Mouse (Mus musculus) adrenal gland, postnatal 36 days (tissue): ENCODE measurements around the gene Nck2. TPM values are rescaled to one million over a fixed set of nuclear protein-coding genes. Genes with fewer than 3 reads are reported as not detected.

Experiments
- DNase-seq, 2 experiments: peaks; one replicate each; pipeline ENCODE4 v3.0.0; 2021; ENCODE audit warnings: mixed read lengths in 1 of 2
- total RNA-seq, 2 experiments: library from RNA; stranded (reverse); gene quantifications; 2 replicates each; pipeline ENCODE4 v1.2.3; 2021

The Nck2 gene
- total RNA-seq, 2 experiments from 2014 or later, result 29.7 to 32.9 TPM

GRCm38 (mm10) chr1:43571105-43571504, 126.7 kb downstream of the Nck2 start:
- no peak for DNase-seq

GRCm38 (mm10) chr1:43574793-43575304, 130.5 kb downstream of the Nck2 start:
- no peak for DNase-seq

GRCm38 (mm10) chr1:43577371-43577770, 133.0 kb downstream of the Nck2 start:
- no peak for DNase-seq

GRCm38 (mm10) chr1:43583564-43583963, 139.2 kb downstream of the Nck2 start:
- no peak for DNase-seq

- no peak for DNase-seq
Observed at GRCm38 (mm10) chr1:43589001-43589400, 144.6 kb downstream of the Nck2 start.

GRCm38 (mm10) chr1:43589910-43590309, 145.5 kb downstream of the Nck2 start:
- DNase-seq, result no peak

GRCm38 (mm10) chr1:43590727-43591126, 146.3 kb downstream of the Nck2 start:
- no peak for DNase-seq

- no peak for DNase-seq
Observed at GRCm38 (mm10) chr1:43593069-43593468, 148.7 kb downstream of the Nck2 start.

- DNase-seq, result no peak
Observed at GRCm38 (mm10) chr1:43594738-43595137, 150.4 kb downstream of the Nck2 start.

- DNase-seq, result no peak
Observed at GRCm38 (mm10) chr1:43597731-43598130, 153.4 kb downstream of the Nck2 start.

- DNase-seq, result no peak
Observed at GRCm38 (mm10) chr1:43599483-43599882, 155.1 kb downstream of the Nck2 start.

- DNase-seq, result no peak
Observed at GRCm38 (mm10) chr1:43601054-43601453, 156.7 kb downstream of the Nck2 start.

GRCm38 (mm10) chr1:43615948-43616347, 171.6 kb downstream of the Nck2 start:
- DNase-seq, result peak; percentile 1 to 7

Other genes with a start within 250 kb of the Nck2 start
- 10 to 100 TPM; 25.4 to 27.6 TPM for gene Fhl2, start 247.6 kb upstream of the Nck2 start, total RNA-seq